Mouse (Mus musculus) liver, adult 2 months (tissue): Measurements from ENCODE around the gene Spc24.

ENCODE experiments used
- CTCF ChIP-seq: fragments of 200-500 bp; IDR thresholded peaks from 2 replicates; pipeline ENCODE4 v1.5.1; 2011; ENCODE audit warnings: low read depth, low read length, control low read depth
- POLR2A ChIP-seq: fragments of 200-500 bp; IDR thresholded peaks from 2 replicates; pipeline ENCODE4 v1.6.1; 2011; ENCODE audit warnings: low read length, control low read depth; ENCODE audit not compliant: insufficient read depth; ENCODE audit errors: extremely low read depth

GRCm38 (mm10) chr9:21762135-21762534 lies 2.0 kb upstream of the Spc24 start:
- TF ChIP-seq CTCF: no peak
- no peak for TF ChIP-seq POLR2A
